Mouse (Mus musculus) heart, embryonic 12.5 days (tissue): ENCODE data around the gene Fam104a. TPM values are rescaled to one million over a fixed set of nuclear protein-coding genes. Genes with fewer than 3 reads are reported as not detected.

ENCODE experiments used
- ATAC-seq: fragments of 200-750 bp; cut with Nextera tagmentation; 2 replicates; pipeline ENCODE4 v1.8.0; 2017; ENCODE audit warnings: moderate TSS enrichment, moderate library complexity; ENCODE audit not compliant: insufficient number of reproducible peaks, low FRiP score
- H3K27ac ChIP-seq: fragments of 300-500 bp; sonication (generic); 2 replicates; pipeline ENCODE4 v1.5.1; 2016; ENCODE audit warnings: mild to moderate bottlenecking, moderate library complexity; ENCODE audit not compliant: poor library complexity, severe bottlenecking
- H3K27me3 ChIP-seq: fragments of 300-500 bp; sonication (generic); replicated peaks from 2 replicates; pipeline ENCODE4 v1.6.1; 2016; ENCODE audit warnings: mild to moderate bottlenecking, moderate library complexity
- H3K36me3 ChIP-seq: fragments of 300-500 bp; sonication (generic); 2 replicates; pipeline ENCODE4 v1.6.1; 2016; ENCODE audit warnings: mild to moderate bottlenecking, moderate library complexity
- H3K4me1 ChIP-seq: fragments of 300-500 bp; sonication (generic); replicated peaks from 2 replicates; pipeline ENCODE4 v1.6.1; 2016; ENCODE audit warnings: mild to moderate bottlenecking
- H3K4me2 ChIP-seq: fragments of 300-500 bp; sonication (generic); 2 replicates; pipeline ENCODE4 v1.6.1; 2016; ENCODE audit warnings: mild to moderate bottlenecking, moderate library complexity
- H3K4me3 ChIP-seq: fragments of 300-500 bp; sonication (generic); 2 replicates; pipeline ENCODE4 v1.5.1; 2016; ENCODE audit warnings: mild to moderate bottlenecking
- H3K9ac ChIP-seq: fragments of 300-500 bp; sonication (generic); 2 replicates; pipeline ENCODE4 v1.6.1; 2016; ENCODE audit warnings: mild to moderate bottlenecking, moderate library complexity
- H3K9me3 ChIP-seq: fragments of 300-500 bp; sonication (generic); replicated peaks from 2 replicates; pipeline ENCODE4 v1.6.1; 2016; ENCODE audit warnings: mild to moderate bottlenecking, moderate library complexity
- WGBS: fragments of 180-500 bp; shearing (Covaris S2); methylation state at CpG from one replicate; pipeline ENCODE4 v1.1.7; 2016; 5-methylcytosine and 5-hydroxymethylcytosine counted together
- polyA plus RNA-seq: library from polyadenylated mRNA; unstranded; fragments of >200 nt; fragmentation: Nextera tagmentation; extraction: Ambion mirVana; gene quantifications from 2 replicates; pipeline ENCODE4 v1.2.1, GENCODE M21; 2016

Gene Fam104a
- polyA plus RNA-seq, 1 experiment from 2014 or later = 53.3 TPM

DNA sequence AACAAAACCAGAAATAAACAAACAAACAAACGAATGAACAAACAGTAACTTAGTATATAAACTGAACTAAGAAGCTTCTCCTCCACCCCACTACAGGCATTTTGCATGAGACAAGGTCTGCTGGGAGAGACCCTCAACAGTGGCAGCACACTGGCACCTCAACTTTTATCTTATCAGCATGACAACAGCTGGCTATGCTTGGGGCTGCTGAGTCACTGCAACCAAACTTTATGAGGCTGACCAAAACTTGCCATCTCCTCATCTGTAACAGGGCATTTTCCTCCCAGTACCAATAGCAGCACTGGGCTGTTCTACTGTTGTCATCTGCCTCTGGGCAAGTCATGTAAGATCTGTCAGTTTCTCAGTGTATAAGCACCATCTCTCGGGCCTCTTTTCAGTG lies 3.0 kb downstream of the Fam104a start:
- peak; percentile 68 for ATAC-seq

DNA sequence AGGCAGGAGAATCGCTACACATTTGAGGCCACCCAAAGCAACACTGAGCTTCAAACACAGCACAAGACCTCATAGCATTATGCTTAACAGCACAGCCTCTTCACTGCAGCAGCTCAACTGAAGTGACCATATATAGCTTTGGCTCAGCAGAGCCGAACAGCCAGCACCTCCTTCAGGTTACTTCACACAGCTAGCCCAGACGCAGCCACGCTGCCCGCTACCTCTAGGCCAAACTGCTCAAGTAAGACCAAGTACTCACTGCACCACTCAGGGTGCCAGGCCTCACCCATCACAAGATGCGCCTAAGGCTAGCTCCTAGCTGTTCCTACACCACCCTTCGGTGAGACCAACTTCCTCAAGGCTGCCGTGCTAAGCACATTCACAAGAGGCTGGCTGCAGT lies 5.6 kb downstream of the Fam104a start:
- Histone ChIP-seq H3K9me3 (no peaks in the 10 kb centered on the region), H3K4me2 (peak overlapping the region; percentile 46), H3K27me3 (no peaks in the 10 kb centered on the region), H3K4me1 (peaks cover 47% of the 10 kb centered on the region), H3K4me3 (0 out of 2 replicates have a peak overlapping the region, but pooled peaks have one; percentile 19), H3K27ac (peak overlapping the region; percentile 88), H3K9ac (0 out of 2 replicates have a peak overlapping the region, but pooled peaks have one; percentile 30), H3K36me3 (peaks cover 38% of the 10 kb centered on the region)
- ATAC-seq = no peak
- 70% methylated on average over 8 of the region's 8 CpGs for WGBS

More for the DNA sequence above, 3.0 kb downstream of the Fam104a start:
- H3K27me3 ChIP-seq = no peaks in the 10 kb centered on the region
- peak overlapping the region; percentile 71 for H3K27ac ChIP-seq
- H3K9me3 ChIP-seq = no peaks in the 10 kb centered on the region
- H3K4me2 ChIP-seq = peak overlapping the region; percentile 18; the same call in 1 of the 2 replicates
- 58% methylated on average over 2 of the region's 2 CpGs for WGBS
- H3K4me3 ChIP-seq = no peak overlapping the region
- no peak overlapping the region for H3K9ac ChIP-seq
- peaks cover 18% of the 10 kb centered on the region for H3K36me3 ChIP-seq
- H3K4me1 ChIP-seq = peaks cover 48% of the 10 kb centered on the region

DNA sequence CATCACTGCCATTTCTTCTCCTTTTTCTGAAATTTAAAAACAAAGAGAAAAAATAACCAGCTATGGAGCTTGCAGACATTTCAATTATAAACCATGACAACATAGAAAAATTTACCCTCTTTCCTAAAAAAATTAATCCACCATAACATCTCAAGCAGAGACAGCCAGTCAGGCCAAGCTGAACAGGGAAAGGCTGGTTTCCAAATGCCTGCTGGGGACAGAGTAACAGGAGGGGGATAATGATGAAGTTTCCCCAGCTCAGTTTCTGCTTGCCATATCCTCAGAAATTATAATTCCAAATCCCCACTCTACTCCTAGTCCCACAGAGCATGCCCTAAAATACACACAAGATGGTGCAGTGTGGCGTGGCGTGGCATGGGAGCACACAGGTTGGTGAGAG lies 6.6 kb downstream of the Fam104a start:
- 89% methylated on average over 2 of the region's 2 CpGs for WGBS
- Histone ChIP-seq H3K4me1 (peaks cover 47% of the 10 kb centered on the region), H3K27ac (no peak overlapping the region), H3K27me3 (no peaks in the 10 kb centered on the region), H3K9me3 (no peaks in the 10 kb centered on the region), H3K4me2 (no peak overlapping the region), H3K4me3 (no peak overlapping the region), H3K36me3 (peaks cover 47% of the 10 kb centered on the region), H3K9ac (no peak overlapping the region)
- ATAC-seq = no peak

DNA sequence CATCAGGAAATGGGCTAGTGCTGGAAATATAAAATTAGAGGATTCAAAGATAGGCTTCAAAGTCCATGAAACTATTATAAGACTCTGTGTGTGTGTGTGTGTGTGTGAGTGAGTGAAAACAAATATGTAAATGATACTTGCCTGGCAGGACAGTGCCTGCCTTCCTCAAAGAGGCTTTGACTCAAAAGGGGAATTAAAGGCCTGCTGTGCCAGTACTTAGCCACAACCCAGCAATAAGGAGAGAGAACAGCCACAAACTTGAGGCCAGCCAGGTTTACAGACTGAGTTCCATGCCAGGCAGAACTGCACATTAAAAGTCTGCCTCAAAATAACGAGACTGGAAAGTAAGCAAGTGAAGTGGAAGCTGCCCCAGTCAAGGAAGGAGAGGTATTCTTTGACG lies 7.1 kb downstream of the Fam104a start:
- no peaks in the 10 kb centered on the region for H3K9me3 ChIP-seq
- H3K4me3 ChIP-seq = no peak overlapping the region
- no peak overlapping the region for H3K4me2 ChIP-seq
- no peak for ATAC-seq
- peaks cover 52% of the 10 kb centered on the region for H3K36me3 ChIP-seq
- no peak overlapping the region for H3K27ac ChIP-seq
- H3K4me1 ChIP-seq = peaks cover 43% of the 10 kb centered on the region
- 89% methylated on average over 2 of the region's 2 CpGs for WGBS
- no peak overlapping the region for H3K9ac ChIP-seq
- no peaks in the 10 kb centered on the region for H3K27me3 ChIP-seq

DNA sequence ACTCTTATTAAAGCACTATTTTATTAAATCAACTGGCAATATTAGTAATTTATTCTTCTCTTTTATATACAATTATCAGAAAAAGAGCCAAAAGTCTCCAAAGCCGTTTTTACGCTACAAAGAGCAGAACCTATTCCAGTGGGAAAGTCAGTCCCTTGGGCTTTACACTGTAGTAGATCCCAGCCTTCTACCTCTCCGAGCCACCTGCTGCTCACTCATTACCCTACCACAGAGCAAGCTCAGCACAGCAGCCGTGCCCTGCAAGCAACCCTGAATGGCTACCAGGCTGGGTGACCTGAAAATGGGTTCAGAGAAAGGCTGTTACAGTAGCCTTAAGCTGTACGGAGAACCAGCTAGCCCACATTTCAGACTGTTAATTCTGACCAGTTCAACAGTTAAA lies 9.4 kb downstream of the Fam104a start:
- no peak for ATAC-seq
- Histone ChIP-seq H3K9me3 (no peaks in the 10 kb centered on the region), H3K27ac (no peak overlapping the region), H3K4me3 (no peak overlapping the region), H3K4me2 (no peak overlapping the region), H3K27me3 (no peaks in the 10 kb centered on the region), H3K36me3 (peaks cover 72% of the 10 kb centered on the region), H3K9ac (no peak overlapping the region), H3K4me1 (peaks cover 28% of the 10 kb centered on the region)
- WGBS = 90% methylated on average over 5 of the region's 5 CpGs

DNA sequence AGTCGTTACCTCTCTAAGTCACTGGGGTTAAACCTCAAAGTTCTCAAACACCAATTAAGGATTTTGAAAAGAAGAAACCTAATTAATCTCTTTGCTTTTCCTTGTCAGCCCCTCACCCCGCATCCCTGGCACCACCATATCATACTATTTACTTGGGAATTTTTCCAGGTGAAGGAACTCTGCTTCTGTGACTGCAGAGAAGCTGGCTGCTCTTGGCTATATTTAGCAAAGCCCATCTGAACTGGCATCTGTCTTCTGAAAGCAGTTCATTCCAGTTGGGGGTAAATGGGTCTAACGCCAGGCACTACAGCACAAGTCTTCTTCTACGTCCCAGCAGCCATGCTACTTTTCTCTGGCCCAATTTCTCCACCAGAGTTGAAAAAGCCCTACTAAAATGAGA lies 10.3 kb downstream of the Fam104a start:
- Histone ChIP-seq H3K9me3 (no peaks in the 10 kb centered on the region), H3K4me2 (peak overlapping the region; percentile 20; the same call in 1 of the 2 replicates), H3K27ac (peak overlapping the region; percentile 77)

DNA sequence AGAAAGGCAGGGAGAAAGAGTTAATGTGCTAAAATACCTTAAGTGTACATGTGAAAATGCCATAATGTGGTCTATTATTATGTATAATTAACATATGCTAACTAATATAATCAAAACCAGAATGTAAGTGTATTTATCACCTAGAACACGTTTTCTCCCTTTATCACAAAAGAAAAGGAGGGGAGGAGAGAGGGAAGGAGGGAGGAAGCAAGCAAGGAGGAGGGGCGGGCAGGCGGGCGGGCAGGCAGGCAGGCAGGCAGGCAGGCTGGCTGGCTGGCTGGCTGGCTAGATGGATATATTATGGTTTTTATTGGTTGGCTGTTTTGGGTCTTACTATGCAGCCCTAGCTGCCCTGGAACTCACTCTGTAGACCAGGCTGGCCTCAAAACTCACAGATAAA lies 14.2 kb downstream of the Fam104a start:
- 77% methylated on average over 4 of the region's 4 CpGs for WGBS
- Histone ChIP-seq H3K9ac (no peak overlapping the region), H3K9me3 (no peaks in the 10 kb centered on the region), H3K4me2 (no peak overlapping the region), H3K27ac (no peak overlapping the region), H3K27me3 (no peaks in the 10 kb centered on the region), H3K36me3 (peaks cover 62% of the 10 kb centered on the region), H3K4me1 (peaks cover 40% of the 10 kb centered on the region), H3K4me3 (no peak overlapping the region)
- ATAC-seq = no peak

More for the DNA sequence above, 10.3 kb downstream of the Fam104a start:
- Histone ChIP-seq H3K9ac (no peak overlapping the region), H3K4me3 (no peak overlapping the region), H3K27me3 (no peaks in the 10 kb centered on the region), H3K36me3 (peaks cover 81% of the 10 kb centered on the region), H3K4me1 (peaks cover 27% of the 10 kb centered on the region)
- WGBS = 66% methylated on average over 4 of the region's 4 CpGs
- ATAC-seq = no peak

DNA sequence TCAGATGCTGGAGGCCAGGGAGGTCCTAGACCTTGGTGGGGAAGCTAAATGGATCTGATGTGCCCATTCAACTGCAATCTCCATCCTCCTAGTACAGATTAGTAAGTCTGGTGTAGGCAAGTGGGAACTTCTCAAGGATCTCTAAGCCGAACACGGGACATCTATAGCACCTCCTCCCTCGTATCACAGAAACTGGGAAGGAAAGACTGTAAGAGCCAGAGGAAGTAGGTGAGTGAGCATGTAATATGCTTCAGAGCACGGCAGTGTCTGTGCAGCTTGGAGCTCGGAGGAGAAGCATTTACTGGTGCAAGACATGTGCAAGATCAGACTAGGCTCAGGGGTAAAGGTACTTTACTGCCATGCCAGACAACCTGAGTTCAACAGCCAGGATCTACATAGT lies 15.1 kb downstream of the Fam104a start:
- Histone ChIP-seq H3K27ac (no peak overlapping the region), H3K9ac (no peak overlapping the region), H3K4me1 (peaks cover 34% of the 10 kb centered on the region), H3K4me3 (no peak overlapping the region), H3K9me3 (no peaks in the 10 kb centered on the region), H3K4me2 (no peak overlapping the region), H3K36me3 (peaks cover 66% of the 10 kb centered on the region), H3K27me3 (no peaks in the 10 kb centered on the region)
- 87% methylated on average over 5 of the region's 5 CpGs for WGBS
- no peak for ATAC-seq

DNA sequence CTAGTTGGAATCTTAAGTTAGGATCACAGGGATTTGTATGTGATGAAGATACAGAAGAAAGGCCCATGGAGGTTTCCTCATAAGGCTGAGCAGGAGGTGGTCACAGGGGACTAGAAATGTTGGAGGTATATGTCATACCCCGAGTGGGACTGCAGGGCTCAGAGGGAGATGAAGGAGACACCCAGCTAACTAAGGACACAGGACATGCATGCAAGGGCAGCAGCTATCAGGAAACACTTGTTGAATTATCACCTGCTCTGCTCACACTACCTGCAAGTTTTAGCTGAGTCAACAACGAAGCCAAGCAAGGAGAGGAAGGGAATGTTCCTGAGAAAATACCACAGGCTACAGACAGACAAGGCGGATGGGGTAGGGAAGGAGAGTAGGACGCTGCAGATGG lies 16.3 kb downstream of the Fam104a start:
- Histone ChIP-seq H3K27ac (no peak overlapping the region), H3K4me3 (no peak overlapping the region), H3K36me3 (peaks cover 65% of the 10 kb centered on the region), H3K9me3 (no peaks in the 10 kb centered on the region), H3K27me3 (no peaks in the 10 kb centered on the region), H3K4me1 (peaks cover 27% of the 10 kb centered on the region), H3K9ac (no peak overlapping the region), H3K4me2 (no peak overlapping the region)
- 74% methylated on average over 4 of the region's 4 CpGs for WGBS
- no peak for ATAC-seq

DNA sequence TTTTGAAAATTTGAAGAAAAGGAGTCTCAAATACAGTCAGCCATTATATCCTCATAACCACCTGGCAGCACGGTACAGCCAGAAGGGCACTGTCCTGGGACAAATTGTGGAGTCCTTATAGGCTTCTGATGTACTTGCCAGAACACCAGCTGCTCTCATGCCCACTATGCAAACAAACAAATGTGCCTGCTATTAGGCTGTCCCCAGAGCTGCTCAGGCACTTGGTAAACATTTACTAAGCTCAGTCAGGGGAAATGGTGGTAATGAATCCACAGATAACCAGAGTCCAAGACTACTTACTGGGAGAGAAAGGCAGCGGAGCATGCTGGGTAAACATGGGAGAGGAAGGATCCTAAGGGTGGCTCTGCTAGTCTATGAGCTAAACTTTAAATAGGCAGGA lies 16.8 kb downstream of the Fam104a start:
- Histone ChIP-seq H3K36me3 (peaks cover 66% of the 10 kb centered on the region), H3K9me3 (no peaks in the 10 kb centered on the region), H3K27ac (no peak overlapping the region), H3K27me3 (no peaks in the 10 kb centered on the region), H3K4me1 (peaks cover 27% of the 10 kb centered on the region), H3K4me2 (no peak overlapping the region), H3K9ac (no peak overlapping the region; the same call in 1 of the 2 replicates), H3K4me3 (no peak overlapping the region)
- no peak for ATAC-seq
- WGBS = 74% methylated on average over 2 of the region's 2 CpGs

DNA sequence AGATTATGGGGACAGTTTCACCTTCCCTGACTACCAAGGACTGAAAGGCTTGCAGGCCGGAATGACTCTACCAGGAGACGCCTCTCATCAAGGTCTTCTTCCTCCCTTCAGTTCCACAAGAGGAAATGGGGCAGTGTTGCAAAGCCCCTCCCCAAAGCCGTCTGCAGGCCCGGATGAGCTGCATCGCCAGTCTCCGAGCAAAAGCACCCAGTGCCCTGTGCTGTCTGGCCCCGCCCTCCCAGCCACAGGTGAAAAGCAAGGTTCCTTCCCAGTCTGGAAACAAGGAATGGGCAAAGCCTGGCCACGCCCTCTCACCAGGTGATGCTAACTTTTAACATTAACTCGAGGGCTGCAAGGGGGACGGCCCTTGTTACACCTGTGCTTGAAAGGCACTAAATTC lies 17.3 kb downstream of the Fam104a start:
- no peaks in the 10 kb centered on the region for H3K27me3 ChIP-seq
- ATAC-seq = peak; percentile 54; the same call in 1 of the 2 replicates
- H3K4me2 ChIP-seq = 0 out of 2 replicates have a peak overlapping the region, but pooled peaks have one; percentile 8
- H3K36me3 ChIP-seq = peaks cover 66% of the 10 kb centered on the region
- no peak overlapping the region for H3K27ac ChIP-seq
- no peak overlapping the region for H3K4me3 ChIP-seq
- WGBS = 49% methylated on average over 10 of the region's 10 CpGs
- H3K9ac ChIP-seq = no peak overlapping the region
- peaks cover 27% of the 10 kb centered on the region for H3K4me1 ChIP-seq
- H3K9me3 ChIP-seq = no peaks in the 10 kb centered on the region

DNA sequence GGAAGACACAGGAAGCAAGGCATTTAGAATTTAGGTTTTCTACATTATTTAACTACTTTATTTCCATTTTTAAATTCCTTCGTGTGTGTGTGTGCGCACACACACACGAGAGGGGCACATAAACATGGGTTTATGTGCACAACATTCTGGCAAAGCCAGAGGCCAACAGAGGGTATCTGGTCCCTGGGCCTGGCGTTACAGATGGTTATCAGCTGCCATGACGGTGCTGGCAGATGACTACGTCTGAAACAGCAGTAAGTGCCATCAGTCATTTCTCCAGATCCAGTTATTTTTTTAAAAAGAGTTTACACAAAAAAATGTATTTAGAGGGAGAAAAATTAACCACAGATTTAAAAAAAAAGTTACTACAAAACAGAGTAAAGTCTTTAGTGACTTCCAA lies 17.8 kb downstream of the Fam104a start:
- Histone ChIP-seq H3K27me3 (no peaks in the 10 kb centered on the region), H3K9me3 (no peaks in the 10 kb centered on the region), H3K36me3 (peaks cover 66% of the 10 kb centered on the region)

More for the DNA sequence above, 17.8 kb downstream of the Fam104a start:
- 64% methylated on average over 6 of the region's 6 CpGs for WGBS
- 0 out of 2 replicates have a peak, but pooled peaks have one; percentile 51 for ATAC-seq
- H3K4me1 ChIP-seq = peaks cover 27% of the 10 kb centered on the region
- H3K27ac ChIP-seq = no peak overlapping the region
- H3K4me3 ChIP-seq = no peak overlapping the region
- H3K9ac ChIP-seq = no peak overlapping the region
- no peak overlapping the region for H3K4me2 ChIP-seq
